Mouse (Mus musculus): ENCODE measurements around the gene Lrrc4b.

DNA sequence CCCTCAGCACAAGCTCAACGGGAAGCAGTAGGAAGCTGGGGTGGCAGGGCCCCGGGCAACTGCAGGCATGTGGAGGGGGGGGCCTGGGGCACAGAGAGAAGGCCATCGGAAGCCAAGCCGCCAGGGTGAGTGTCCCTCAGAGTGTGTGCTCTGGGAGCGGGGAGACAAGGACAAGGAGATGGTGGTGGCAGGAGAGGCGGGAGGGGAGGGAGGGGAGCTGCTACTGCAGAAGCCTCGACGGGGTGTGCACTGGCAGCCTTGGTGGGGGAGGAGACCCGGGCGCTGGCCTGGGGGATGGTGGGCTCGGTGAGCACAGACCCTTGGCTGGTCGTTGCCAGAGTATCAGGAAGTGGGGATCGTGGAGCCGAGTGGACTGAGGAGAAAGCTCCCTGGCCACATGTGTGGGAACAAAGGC lies 13.6 kb downstream of the Lrrc4b start:
- TF ChIP-seq CEBPB (IDR thresholded peaks at IDR 0.05; ENCODE audit: low read depth): no peak
- no peak for TF ChIP-seq CTCF (IDR thresholded peaks at IDR 0.05; ENCODE audit: control insufficient read depth, insufficient read depth, insufficient read length)
- TF ChIP-seq MYOD1 (IDR thresholded peaks at IDR 0.05; ENCODE audit: control insufficient read depth, insufficient read length, low read depth): no peak
- TF ChIP-seq MYOG (IDR thresholded peaks at IDR 0.05; ENCODE audit: control insufficient read depth, extremely low read depth, insufficient read length): no peak
- no peak for TF ChIP-seq USF1 (IDR thresholded peaks at IDR 0.05; ENCODE audit: low read depth)
- no peak for TF ChIP-seq MAX (IDR thresholded peaks at IDR 0.05)
